ENCODE assay signal across 8 mouse cellular contexts in genomic region chr11:69196766-69197165, GRCm38 (mm10). TPM values are rescaled to one million over a fixed set of nuclear protein-coding genes. Genes with fewer than 3 reads are reported as not detected.
DNase-seq lines count a peak whose midpoint lies in the region; ATAC-seq and TF ChIP-seq lines count a peak whose summit lies in the region.

No protein-coding gene starts in this region.

- no peak overlapping the region for H3K27ac ChIP-seq in lung, embryonic 16.5 days (ENCODE audit: low read length)
- H3K27ac ChIP-seq in cortical plate, adult 2 months (ENCODE audit: insufficient read depth, low read length) = no peak overlapping the region
- no peak overlapping the region for H3K27ac ChIP-seq in hindbrain, embryonic 14.5 days
- no peak overlapping the region for H3K27ac ChIP-seq in neural tube, embryonic 13.5 days (replicated peaks)

- TF ChIP-seq CTCF in cortical plate, adult 2 months (IDR thresholded peaks at IDR 0.05; ENCODE audit: extremely low read depth, insufficient read depth, low read length) = no peak

- peaks cover 22% of the 10 kb centered on the region for H3K27me3 ChIP-seq in lung, embryonic 16.5 days (ENCODE audit: control insufficient read depth, insufficient read depth, low read depth, low read length)
- peaks cover 25% of the 10 kb centered on the region for H3K27me3 ChIP-seq in hindbrain, embryonic 14.5 days (ENCODE audit: control insufficient read depth, insufficient read depth, low read length)
- peaks cover 42% of the 10 kb centered on the region for H3K27me3 ChIP-seq in neural tube, embryonic 13.5 days

- WGBS in lung, embryonic 16.5 days = 8% methylated on average over 5 of the region's 5 CpGs
- 11% methylated on average over 5 of the region's 5 CpGs for WGBS in hindbrain, embryonic 14.5 days
- 8% methylated on average over 5 of the region's 5 CpGs for WGBS in neural tube, embryonic 13.5 days

- no peak for ATAC-seq in lung, embryonic 16.5 days (ENCODE audit: low read depth)
- no peak for ATAC-seq in hindbrain, embryonic 14.5 days (ENCODE audit: low FRiP score)
- no peak for ATAC-seq in neural tube, embryonic 13.5 days (ENCODE audit: low read depth)

- TF ChIP-seq POLR2A in cortical plate, adult 2 months (IDR thresholded peaks at IDR 0.05; ENCODE audit: extremely low read depth, insufficient read depth, low read length) = no peak

- H3K9me3 ChIP-seq in lung, embryonic 16.5 days (ENCODE audit: control insufficient read depth, low read length) = no peaks in the 10 kb centered on the region
- no peaks in the 10 kb centered on the region for H3K9me3 ChIP-seq in hindbrain, embryonic 14.5 days (ENCODE audit: control insufficient read depth, low read length)
- no peaks in the 10 kb centered on the region for H3K9me3 ChIP-seq in neural tube, embryonic 13.5 days

- H3K4me1 ChIP-seq in lung, embryonic 16.5 days (replicated peaks; ENCODE audit: control insufficient read depth, insufficient read depth, low read length) = peaks cover 7% of the 10 kb centered on the region
- H3K4me1 ChIP-seq in cortical plate, adult 2 months (ENCODE audit: control insufficient read depth, insufficient read depth, low read length) = no peaks in the 10 kb centered on the region
- H3K4me1 ChIP-seq in hindbrain, embryonic 14.5 days (replicated peaks; ENCODE audit: control insufficient read depth, insufficient read depth, low read length) = peaks cover 3% of the 10 kb centered on the region; the same call in 1 of the 2 replicates
- peaks cover 9% of the 10 kb centered on the region for H3K4me1 ChIP-seq in neural tube, embryonic 13.5 days (replicated peaks)

- H3K9ac ChIP-seq in lung, embryonic 16.5 days (ENCODE audit: low read length) = no peak overlapping the region
- peak overlapping the region; percentile 22; the same call in 1 of the 2 replicates for H3K9ac ChIP-seq in hindbrain, embryonic 14.5 days
- peak overlapping the region; percentile 28; the same call in 1 of the 2 replicates for H3K9ac ChIP-seq in neural tube, embryonic 13.5 days

- H3K4me2 ChIP-seq in lung, embryonic 16.5 days (ENCODE audit: low read depth, low read length) = peak overlapping the region; percentile 49
- peak overlapping the region; percentile 41; the same call in 1 of the 2 replicates for H3K4me2 ChIP-seq in hindbrain, embryonic 14.5 days (replicated peaks)
- H3K4me2 ChIP-seq in neural tube, embryonic 13.5 days = peak overlapping the region; percentile 42

- H3K36me3 ChIP-seq in lung, embryonic 16.5 days (ENCODE audit: control insufficient read depth, insufficient read depth, low read length) = no peaks in the 10 kb centered on the region
- no peaks in the 10 kb centered on the region for H3K36me3 ChIP-seq in hindbrain, embryonic 14.5 days (replicated peaks; ENCODE audit: control insufficient read depth, insufficient read depth)
- H3K36me3 ChIP-seq in neural tube, embryonic 13.5 days = no peaks in the 10 kb centered on the region

- DNase-seq in lung, postnatal 36 days = no peak
- no peak for DNase-seq in hindbrain, embryonic 14.5 days (ENCODE audit: low spot score)
- DNase-seq in urinary bladder, postnatal 10 days (ENCODE audit: low spot score) = no peak
- no peak for DNase-seq in adrenal gland, postnatal 25 days
- DNase-seq in lung, adult 18-20 months = no peak

- no peak overlapping the region; the same call in 1 of the 2 replicates for H3K4me3 ChIP-seq in lung, embryonic 16.5 days (ENCODE audit: low read length)
- peak overlapping the region; percentile 22 for H3K4me3 ChIP-seq in cortical plate, adult 2 months (ENCODE audit: insufficient read depth, low read length)
- peak overlapping the region; percentile 4; the same call in 1 of the 2 replicates for H3K4me3 ChIP-seq in hindbrain, embryonic 14.5 days (replicated peaks; ENCODE audit: low read length)
- peak overlapping the region; percentile 25; the same call in 1 of the 2 replicates for H3K4me3 ChIP-seq in neural tube, embryonic 13.5 days

RNA-seq across cellular contexts. Expression of gene Alox8, which starts 0.9 kb away (rescaled TPM):
- polyA plus RNA-seq in lung, embryonic 16.5 days (2015; fragmentation: Nextera tagmentation; extraction: Ambion mirVana) = 0.43 and 0.44 TPM in 2 replicates
- polyA plus RNA-seq in cortical plate, adult 2 months (2012; rRNA removed) = 2.2 and 2.7 TPM in 2 replicates
- 0.25 and 0.30 TPM in 2 replicates for polyA plus RNA-seq in hindbrain, embryonic 14.5 days (2014; fragmentation: Nextera tagmentation; extraction: Ambion mirVana)
- polyA plus RNA-seq in neural tube, embryonic 13.5 days (2015; fragmentation: Nextera tagmentation; extraction: Ambion mirVana) = 0.17 TPM in 1 of 2 replicates, not detected in the other
- total RNA-seq in adrenal gland, postnatal 25 days (2021) = not detected in 2 replicates

RNA-seq across cellular contexts. Expression of gene Alox12b, which starts 40.0 kb away (rescaled TPM):
- 0.33 TPM in 1 of 2 replicates, not detected in the other for polyA plus RNA-seq in lung, embryonic 16.5 days (2015; fragmentation: Nextera tagmentation; extraction: Ambion mirVana)
- polyA plus RNA-seq in cortical plate, adult 2 months (2012; rRNA removed) = 4.4 and 5.4 TPM in 2 replicates
- polyA plus RNA-seq in hindbrain, embryonic 14.5 days (2014; fragmentation: Nextera tagmentation; extraction: Ambion mirVana) = 0.59 and 0.60 TPM in 2 replicates
- 0.22 and 0.23 TPM in 2 replicates for polyA plus RNA-seq in neural tube, embryonic 13.5 days (2015; fragmentation: Nextera tagmentation; extraction: Ambion mirVana)
- total RNA-seq in adrenal gland, postnatal 25 days (2021) = not detected in 2 replicates

RNA-seq across cellular contexts. Expression of gene Gucy2e, which starts 40.1 kb away (rescaled TPM):
- 0.10 TPM in 2 replicates for polyA plus RNA-seq in lung, embryonic 16.5 days (2015; fragmentation: Nextera tagmentation; extraction: Ambion mirVana)
- 1.6 TPM in 2 replicates for polyA plus RNA-seq in cortical plate, adult 2 months (2012; rRNA removed)
- polyA plus RNA-seq in hindbrain, embryonic 14.5 days (2014; fragmentation: Nextera tagmentation; extraction: Ambion mirVana) = 0.29 and 0.34 TPM in 2 replicates
- 0.21 TPM in 2 replicates for polyA plus RNA-seq in neural tube, embryonic 13.5 days (2015; fragmentation: Nextera tagmentation; extraction: Ambion mirVana)
- not detected in 2 replicates for total RNA-seq in adrenal gland, postnatal 25 days (2021)
